Mouse (Mus musculus) cerebellum, adult 11 months (tissue): ENCODE measurements around the gene Tymp.

Experiments
- DNase-seq: peaks from one replicate; pipeline ENCODE4 v3.0.0; 2022

The Tymp gene

GRCm38 (mm10) chr15:89323656-89324055 is 53.2 kb downstream of the Tymp start:
- no peak for DNase-seq

GRCm38 (mm10) chr15:89322670-89323522 is 53.9 kb downstream of the Tymp start, which contains the start of gene Adm2:
Gene Adm2, plus strand, starts transcription at chr15:89322720.
- DNase-seq, result no peak
